Mouse (Mus musculus) urinary bladder, adult 18-20 months (tissue): ENCODE data around the gene 2900026A02Rik.
A peak's percentile ranks its signal among the peaks of the same experiment; 100 is the strongest.

Experiments used
- DNase-seq, 2 experiments: peaks; one replicate each; pipeline ENCODE4 v3.0.0; 2022; ENCODE audit warnings: low spot score in 2 of 2, mixed read lengths in 2 of 2

Gene 2900026A02Rik

GRCm38 (mm10) chr5:113174916-113175692 is 45.9 kb downstream of the 2900026A02Rik start:
- DNase-seq = no peak

- peak in 1 of 2 experiments; percentile 56 for DNase-seq
Measured at GRCm38 (mm10) chr5:113173318-113173717, 47.7 kb downstream of the 2900026A02Rik start.

- no peak for DNase-seq
Measured at GRCm38 (mm10) chr5:113171968-113172578, 49.0 kb downstream of the 2900026A02Rik start.

GRCm38 (mm10) chr5:113170064-113170754 is 50.8 kb downstream of the 2900026A02Rik start:
- no peak for DNase-seq

GRCm38 (mm10) chr5:113167733-113168132 is 53.3 kb downstream of the 2900026A02Rik start:
- no peak for DNase-seq

- DNase-seq = no peak
Measured at GRCm38 (mm10) chr5:113165481-113165880, 55.6 kb downstream of the 2900026A02Rik start.

- DNase-seq = peak in 1 of 2 experiments; percentile 53
Measured at GRCm38 (mm10) chr5:113164873-113165441, 56.1 kb downstream of the 2900026A02Rik start.

- DNase-seq = no peak
Measured at GRCm38 (mm10) chr5:113164448-113164847, 56.6 kb downstream of the 2900026A02Rik start.

GRCm38 (mm10) chr5:113163116-113163515 is 57.9 kb downstream of the 2900026A02Rik start:
- DNase-seq = no peak

- no peak for DNase-seq
Measured at GRCm38 (mm10) chr5:113162699-113163098, 58.3 kb downstream of the 2900026A02Rik start.

- DNase-seq = no peak
Measured at GRCm38 (mm10) chr5:113161576-113161975, 59.5 kb downstream of the 2900026A02Rik start.

GRCm38 (mm10) chr5:113160320-113160719 is 60.7 kb downstream of the 2900026A02Rik start:
- no peak for DNase-seq

GRCm38 (mm10) chr5:113158759-113159355 is 62.2 kb downstream of the 2900026A02Rik start:
- DNase-seq = no peak

- DNase-seq = no peak
Measured at GRCm38 (mm10) chr5:113157588-113157987, 63.4 kb downstream of the 2900026A02Rik start.

GRCm38 (mm10) chr5:113157006-113157405 is 64.0 kb downstream of the 2900026A02Rik start:
- no peak for DNase-seq

GRCm38 (mm10) chr5:113155133-113155532 is 65.9 kb downstream of the 2900026A02Rik start:
- DNase-seq = peak; percentile 72 to 82

GRCm38 (mm10) chr5:113154441-113154840 is 66.6 kb downstream of the 2900026A02Rik start:
- DNase-seq = peak in 1 of 2 experiments; percentile 55

- no peak for DNase-seq
Measured at GRCm38 (mm10) chr5:113153508-113153830, 67.6 kb downstream of the 2900026A02Rik start.

GRCm38 (mm10) chr5:113152663-113153507 is 68.2 kb downstream of the 2900026A02Rik start:
- DNase-seq = peak; percentile 83 to 86

GRCm38 (mm10) chr5:113151554-113152103 is 69.4 kb downstream of the 2900026A02Rik start:
- DNase-seq = no peak
